Mouse (Mus musculus) C2C12 (cell line): Measurements from ENCODE around the gene Klk1b4. TPM values are rescaled to one million over a fixed set of nuclear protein-coding genes. Genes with fewer than 3 reads are reported as not detected.
"Not testable (repeated sequence)": the region's sequence is repeated elsewhere in the genome, so short reads cannot be mapped to it uniquely, and the experiment has no call there.

Experiments
- H3K27me3 ChIP-seq: one replicate; pipeline ENCODE4 v1.6.1; 2011; ENCODE audit not compliant: control insufficient read depth, insufficient read depth, insufficient read length
- H3K36me3 ChIP-seq: one replicate; pipeline ENCODE4 v1.6.1; 2011; ENCODE audit not compliant: control insufficient read depth, insufficient read depth
- H3K4me3 ChIP-seq: one replicate; pipeline ENCODE4 v1.5.1; 2011; ENCODE audit warnings: mild to moderate bottlenecking, control low read depth; ENCODE audit not compliant: poor library complexity, insufficient read depth, severe bottlenecking
- H3K79me2 ChIP-seq: one replicate; pipeline ENCODE4 v1.6.1; 2011; ENCODE audit not compliant: control insufficient read depth, insufficient read depth
- H3K79me3 ChIP-seq: one replicate; pipeline ENCODE4 v1.6.1; 2011; ENCODE audit warnings: low read depth, control low read depth
- H3ac ChIP-seq: one replicate; pipeline ENCODE3; 2011; ENCODE audit warnings: low read depth; ENCODE audit not compliant: control insufficient read depth, insufficient read length
- CEBPB ChIP-seq: IDR thresholded peaks from one replicate; pipeline ENCODE4 v1.6.1; 2011; ENCODE audit warnings: low read depth, mild to moderate bottlenecking, control low read depth, moderate library complexity
- CTCF ChIP-seq: IDR thresholded peaks from one replicate; pipeline ENCODE4 v1.5.1; 2011; ENCODE audit not compliant: control insufficient read depth, insufficient read depth, insufficient read length
- FOSL1 ChIP-seq: IDR thresholded peaks from one replicate; pipeline ENCODE4 v1.8.0; 2011; ENCODE audit warnings: mild to moderate bottlenecking, low read length; ENCODE audit not compliant: poor library complexity, insufficient read depth, severe bottlenecking
- MAX ChIP-seq: IDR thresholded peaks from one replicate; pipeline ENCODE4 v1.6.1; 2011; ENCODE audit warnings: mild to moderate bottlenecking, control low read depth
- MYOD1 ChIP-seq: IDR thresholded peaks from one replicate; pipeline ENCODE4 v1.6.1; 2011; ENCODE audit warnings: low read depth; ENCODE audit not compliant: control insufficient read depth, insufficient read length
- MYOG ChIP-seq: IDR thresholded peaks from one replicate; pipeline ENCODE4 v1.6.1; 2011; ENCODE audit not compliant: control insufficient read depth, insufficient read length; ENCODE audit errors: extremely low read depth
- USF1 ChIP-seq: IDR thresholded peaks from one replicate; pipeline ENCODE4 v1.6.1; 2011; ENCODE audit warnings: low read depth, mild to moderate bottlenecking, control low read depth, moderate library complexity
- polyA plus RNA-seq: library from polyadenylated mRNA; unstranded; fragments of >200 nt; fragmentation: generic; extraction: Trizol; gene quantifications from one replicate; pipeline ENCODE4 v1.2.1, GENCODE M21; 2012; ENCODE audit warnings: missing spikeins

The Klk1b4 gene
- polyA plus RNA-seq, 1 experiment = not detected

DNA sequence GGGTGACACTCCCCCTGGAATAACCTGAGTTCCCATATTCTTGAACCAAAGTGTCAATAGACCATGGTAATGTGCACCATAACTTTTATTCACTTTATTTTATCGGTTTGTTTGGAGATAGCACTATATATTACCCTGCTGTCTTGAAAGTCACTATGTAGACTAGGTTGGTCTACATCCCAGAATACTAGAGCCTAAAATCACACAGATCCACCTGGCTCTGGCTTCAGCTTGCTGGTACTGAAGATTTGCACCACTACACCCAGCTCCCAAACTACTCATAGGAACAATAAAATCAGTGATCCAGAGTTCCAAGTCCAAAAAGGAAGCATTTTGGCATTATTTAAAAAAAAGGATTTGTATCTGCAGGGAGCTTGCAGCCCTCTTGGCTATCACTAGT lies 8.4 kb downstream of the Klk1b4 start, which contains the start of gene Klk1b5:
TSS of gene Klk1b5 (plus strand) at position 301 of the 400 bp plus-strand sequence.
- no peaks in the 10 kb centered on the region for H3K79me3 ChIP-seq
- no peak within 1 kb of the TSS for H3ac ChIP-seq
- no peaks in the 10 kb centered on the region for H3K36me3 ChIP-seq
- H3K27me3 ChIP-seq = no peaks in the 10 kb centered on the region
- H3K4me3 ChIP-seq = no peak within 1 kb of the TSS
- H3K79me2 ChIP-seq = no peaks in the 10 kb centered on the region
- TF ChIP-seq CEBPB (no peak), MAX (no peak), USF1 (no peak), MYOG (no peak), FOSL1 (no peak)

DNA sequence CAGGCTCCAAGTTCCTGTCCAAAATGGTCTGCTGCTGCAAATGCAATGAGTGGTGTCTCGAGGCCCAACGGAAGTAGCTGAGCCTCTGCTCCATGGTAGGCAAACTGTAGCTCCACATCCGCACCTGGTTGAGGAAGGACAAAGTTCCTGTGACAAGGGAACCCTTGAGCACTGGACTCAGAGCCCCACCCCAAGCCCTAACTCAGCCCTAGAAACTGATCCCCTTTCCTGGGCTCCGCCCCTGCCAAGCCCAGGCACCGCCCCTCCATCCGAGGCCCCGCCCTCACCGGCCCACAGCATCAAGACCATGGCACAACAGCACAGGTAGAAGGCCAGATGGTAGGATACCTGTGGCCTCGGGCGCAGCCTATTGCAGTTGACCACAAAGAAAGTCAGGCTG lies 14.4 kb downstream of the Klk1b4 start:
- not testable (repeated sequence) for H3K79me2 ChIP-seq, H3ac ChIP-seq, H3K27me3 ChIP-seq, H3K36me3 ChIP-seq, H3K79me3 ChIP-seq, H3K4me3 ChIP-seq

- H3K79me3 ChIP-seq, H3K36me3 ChIP-seq, H3ac ChIP-seq, H3K27me3 ChIP-seq, H3K4me3 ChIP-seq, H3K79me2 ChIP-seq: not testable (repeated sequence)
Measured at GRCm38 (mm10) chr7:44222335-44222734, 15.1 kb downstream of the Klk1b4 start.

GRCm38 (mm10) chr7:44225076-44225475 lies 17.8 kb downstream of the Klk1b4 start, which contains the start of gene Klk1:
Gene Klk1 (plus strand): TSS chr7:44225360.
- no peak for TF ChIP-seq MAX
- no peak for TF ChIP-seq MYOG
- TF ChIP-seq FOSL1 = no peak
- TF ChIP-seq USF1 = no peak
- TF ChIP-seq CTCF = no peak
- no peak for TF ChIP-seq MYOD1
- no peak for TF ChIP-seq CEBPB
- peaks cover 26% of the 10 kb centered on the region for H3K27me3 ChIP-seq
- no peaks in the 10 kb centered on the region for H3K79me3 ChIP-seq
- H3K79me2 ChIP-seq = no peaks in the 10 kb centered on the region
- H3K4me3 ChIP-seq = no peak within 1 kb of the TSS
- H3ac ChIP-seq = no peak within 1 kb of the TSS
- H3K36me3 ChIP-seq = no peaks in the 10 kb centered on the region

DNA sequence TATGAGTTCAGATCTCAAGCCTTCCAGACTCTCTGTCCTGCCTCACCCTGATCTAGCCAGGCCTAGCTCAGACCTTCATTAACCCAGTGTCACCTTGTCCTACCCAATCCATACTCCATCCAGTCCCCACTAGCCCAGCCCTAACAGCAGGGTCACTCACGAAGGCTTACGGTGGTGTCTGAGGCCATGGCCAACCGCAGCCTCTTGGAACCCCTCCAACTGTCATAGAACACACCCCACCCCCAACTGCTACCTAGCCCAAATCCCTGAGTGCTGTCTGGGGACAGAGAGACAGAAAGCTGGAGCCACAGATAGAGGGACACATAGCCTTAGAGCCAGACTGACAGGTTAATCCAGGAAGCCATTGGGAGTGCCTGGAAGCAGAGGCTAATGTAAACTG lies 28.7 kb downstream of the Klk1b4 start, which contains the start of gene Gm36864:
TSS of gene Gm36864 (plus strand) at position 269 of the 400 bp plus-strand sequence.
- no peaks in the 10 kb centered on the region for H3K79me3 ChIP-seq
- H3K4me3 ChIP-seq = no peak within 1 kb of the TSS
- TF ChIP-seq CEBPB (no peak), MYOD1 (no peak), MAX (no peak)
- H3K27me3 ChIP-seq = peaks cover 27% of the 10 kb centered on the region
- no peak within 1 kb of the TSS for H3ac ChIP-seq
- H3K79me2 ChIP-seq = no peaks in the 10 kb centered on the region
- H3K36me3 ChIP-seq = no peaks in the 10 kb centered on the region

GRCm38 (mm10) chr7:44239913-44240312 lies 32.7 kb downstream of the Klk1b4 start:
- H3K79me2 ChIP-seq = no peaks in the 10 kb centered on the region
- peaks cover 23% of the 10 kb centered on the region for H3K27me3 ChIP-seq
- no peak overlapping the region for H3K4me3 ChIP-seq
- no peaks in the 10 kb centered on the region for H3K36me3 ChIP-seq
- H3K79me3 ChIP-seq = no peaks in the 10 kb centered on the region
- TF ChIP-seq CTCF = no peak
- no peak for TF ChIP-seq MYOD1
- TF ChIP-seq MAX = no peak
- TF ChIP-seq MYOG = no peak
- TF ChIP-seq USF1 = no peak
- TF ChIP-seq CEBPB = no peak
- TF ChIP-seq FOSL1 = no peak
- no peak overlapping the region for H3ac ChIP-seq

- Histone ChIP-seq H3K36me3 (no peaks in the 10 kb centered on the region), H3K27me3 (peaks cover 21% of the 10 kb centered on the region), H3K79me3 (no peaks in the 10 kb centered on the region), H3K4me3 (no peak overlapping the region), H3ac (no peak overlapping the region), H3K79me2 (peaks cover 4% of the 10 kb centered on the region)
- no peak for TF ChIP-seq FOSL1
- no peak for TF ChIP-seq MAX
- TF ChIP-seq MYOD1 = no peak
- TF ChIP-seq CEBPB = no peak
- TF ChIP-seq CTCF = no peak
- TF ChIP-seq MYOG = no peak
- TF ChIP-seq USF1 = no peak
Measured at GRCm38 (mm10) chr7:44240712-44241111, 33.5 kb downstream of the Klk1b4 start.
